Mouse (Mus musculus): ENCODE measurements at regions not wholly inside any gene's neighbourhood (a gene's known extent, or its start where the extent isn't known, plus 50 kb on each side); places are given as distances from the start of the nearest gene placed in this dataset.

DNA sequence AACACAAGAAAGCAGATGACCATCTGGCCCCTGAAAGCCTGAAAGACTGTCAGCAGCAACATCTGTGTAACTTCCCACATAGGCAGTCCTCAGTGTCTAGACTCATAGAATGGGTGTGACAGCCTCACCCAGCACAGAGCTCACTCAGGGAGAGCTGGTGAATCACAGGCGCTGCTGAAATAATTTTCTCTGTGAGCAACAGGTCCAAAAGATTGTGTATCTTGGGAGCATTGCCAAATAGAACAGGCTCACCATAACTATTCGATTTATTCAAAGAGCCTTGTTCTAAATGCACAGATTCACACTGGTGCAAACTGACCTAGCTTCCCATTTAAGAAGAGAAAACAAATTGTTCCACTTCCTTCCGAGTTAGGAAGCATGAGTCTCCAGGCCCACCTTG, 399.6 kb upstream of the Mgmt start:
- Histone ChIP-seq H3K9me3 (ENCODE audit: control insufficient read depth, low read length) (no peaks in the 10 kb centered on the region), H3K27me3 (ENCODE audit: control insufficient read depth, insufficient read depth, low read length) (peaks cover 49% of the 10 kb centered on the region)
- no peak for ATAC-seq (ENCODE audit: insufficient number of reproducible peaks, insufficient read depth, low FRiP score, low read depth)

DNA sequence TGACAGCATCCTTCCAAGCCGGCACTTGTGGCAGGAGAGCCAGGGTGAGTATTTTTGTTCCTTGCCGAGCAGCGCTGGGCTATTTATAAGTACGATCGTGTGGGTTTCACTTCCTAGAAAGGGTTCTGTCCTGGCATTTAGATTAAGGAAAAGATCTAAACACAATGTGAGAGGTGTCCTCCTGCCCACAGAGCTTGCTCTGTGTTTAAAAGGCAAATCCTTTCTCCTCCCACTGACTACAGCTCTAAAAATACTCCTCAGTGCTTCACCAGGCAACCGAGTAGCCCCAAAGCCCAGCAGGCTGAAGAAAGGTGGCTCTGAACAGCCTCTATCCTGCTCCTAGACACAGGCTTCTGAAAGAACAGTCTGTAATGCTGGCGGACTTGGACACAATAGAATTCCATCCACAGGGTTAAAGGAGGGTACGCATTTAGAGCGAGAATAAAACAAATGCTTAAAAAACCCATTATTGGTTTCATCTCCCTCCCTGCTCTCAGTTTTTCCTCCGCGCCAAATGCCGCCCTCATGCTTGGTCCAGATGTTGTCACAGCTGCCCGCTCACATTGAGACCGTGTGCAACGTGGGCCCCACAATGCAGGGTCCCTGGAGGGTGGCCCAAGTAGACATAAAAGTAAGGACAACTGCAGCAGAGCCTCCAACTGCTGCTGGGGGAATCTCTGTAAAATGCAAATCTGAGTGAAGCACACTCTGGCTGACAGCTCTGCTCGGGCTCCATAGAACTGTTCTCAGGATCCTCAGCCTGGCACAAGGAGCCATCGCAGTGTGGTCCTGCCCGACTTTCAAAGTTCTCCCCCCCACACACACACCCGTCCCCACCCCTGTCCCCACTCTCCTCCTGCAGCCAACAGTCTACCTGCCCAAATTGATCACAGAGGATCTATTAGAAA, 397.8 kb upstream of the Mgmt start:
- ATAC-seq (ENCODE audit: insufficient number of reproducible peaks, insufficient read depth, low FRiP score, low read depth): peak; percentile 68
- H3K4me3 ChIP-seq (ENCODE audit: control insufficient read depth in 1 of 2, insufficient read depth in 1 of 2, low read depth in 1 of 2, low read length in 2 of 2): peak overlapping the region; percentile 4 to 20; a peak in 2 of 4 replicates
- no peaks in the 10 kb centered on the region for H3K36me3 ChIP-seq (ENCODE audit: control insufficient read depth, insufficient read depth, low read length)
- H3K9ac ChIP-seq (ENCODE audit: low read length): peak overlapping the region; percentile 41
- peaks cover 15 to 24% of the 10 kb centered on the region in 2 experiments for H3K4me1 ChIP-seq (ENCODE audit: control insufficient read depth in 2 of 2, insufficient read depth in 2 of 2, low read length in 2 of 2)
- 32% methylated on average over 19 of the region's 19 CpGs for WGBS
- H3K4me2 ChIP-seq (ENCODE audit: low read length): peak overlapping the region; percentile 60
- H3K27ac ChIP-seq (replicated peaks in 1 of 2; ENCODE audit: control insufficient read depth in 1 of 2, insufficient read depth in 1 of 2, low read depth in 2 of 2, low read length in 2 of 2): peak overlapping the region; percentile 38 to 71
- no peaks in the 10 kb centered on the region for H3K9me3 ChIP-seq (ENCODE audit: control insufficient read depth, low read length)
- peaks cover 49% of the 10 kb centered on the region for H3K27me3 ChIP-seq (ENCODE audit: control insufficient read depth, insufficient read depth, low read length)

More for the DNA sequence above, 399.6 kb upstream of the Mgmt start:
- no peak overlapping the region for H3K4me2 ChIP-seq (ENCODE audit: low read length)
- WGBS: 60% methylated on average over 3 of the region's 3 CpGs
- H3K4me1 ChIP-seq (ENCODE audit: control insufficient read depth in 2 of 2, insufficient read depth in 2 of 2, low read length in 2 of 2): peaks cover 18 to 28% of the 10 kb centered on the region in 2 experiments
- H3K36me3 ChIP-seq (ENCODE audit: control insufficient read depth, insufficient read depth, low read length): no peaks in the 10 kb centered on the region
- H3K27ac ChIP-seq (replicated peaks in 1 of 2; ENCODE audit: control insufficient read depth in 1 of 2, insufficient read depth in 1 of 2, low read depth in 2 of 2, low read length in 2 of 2): no peak overlapping the region
- no peak overlapping the region for H3K9ac ChIP-seq (ENCODE audit: low read length)
- H3K4me3 ChIP-seq (ENCODE audit: control insufficient read depth in 1 of 2, insufficient read depth in 1 of 2, low read depth in 1 of 2, low read length in 2 of 2): no peak overlapping the region

DNA sequence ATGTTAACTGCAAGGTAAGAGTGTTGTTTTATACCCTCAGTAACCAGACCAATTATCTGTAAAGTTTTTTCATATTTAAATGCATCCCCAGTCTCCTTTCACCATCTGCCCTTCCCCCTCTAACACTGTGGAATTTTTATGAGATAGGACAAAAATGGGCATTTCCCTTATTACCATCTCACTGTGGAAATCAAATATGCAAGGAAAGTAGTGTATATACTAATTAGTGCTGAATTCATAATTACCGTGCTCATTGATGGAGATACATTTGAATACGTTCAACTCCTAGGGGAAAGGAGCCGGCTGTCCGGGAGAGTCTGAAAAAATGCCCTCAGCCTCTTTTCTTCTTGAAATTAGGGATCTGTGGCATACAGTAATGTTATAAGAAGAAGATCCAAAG, 394.4 kb upstream of the Mgmt start:
- Histone ChIP-seq H3K4me3 (ENCODE audit: control insufficient read depth in 1 of 2, insufficient read depth in 1 of 2, low read depth in 1 of 2, low read length in 2 of 2) (no peak overlapping the region), H3K9me3 (ENCODE audit: control insufficient read depth, low read length) (no peaks in the 10 kb centered on the region), H3K27ac (replicated peaks in 1 of 2; ENCODE audit: control insufficient read depth in 1 of 2, insufficient read depth in 1 of 2, low read depth in 2 of 2, low read length in 2 of 2) (no peak overlapping the region), H3K4me2 (ENCODE audit: low read length) (no peak overlapping the region), H3K9ac (ENCODE audit: low read length) (no peak overlapping the region), H3K27me3 (ENCODE audit: control insufficient read depth, insufficient read depth, low read length) (peaks cover 28% of the 10 kb centered on the region), H3K4me1 (ENCODE audit: control insufficient read depth in 2 of 2, insufficient read depth in 2 of 2, low read length in 2 of 2) (peaks cover 30 to 38% of the 10 kb centered on the region in 2 experiments), H3K36me3 (ENCODE audit: control insufficient read depth, insufficient read depth, low read length) (no peaks in the 10 kb centered on the region)
- ATAC-seq (ENCODE audit: insufficient number of reproducible peaks, insufficient read depth, low FRiP score, low read depth): no peak
- 88% methylated on average over 4 of the region's 4 CpGs for WGBS

DNA sequence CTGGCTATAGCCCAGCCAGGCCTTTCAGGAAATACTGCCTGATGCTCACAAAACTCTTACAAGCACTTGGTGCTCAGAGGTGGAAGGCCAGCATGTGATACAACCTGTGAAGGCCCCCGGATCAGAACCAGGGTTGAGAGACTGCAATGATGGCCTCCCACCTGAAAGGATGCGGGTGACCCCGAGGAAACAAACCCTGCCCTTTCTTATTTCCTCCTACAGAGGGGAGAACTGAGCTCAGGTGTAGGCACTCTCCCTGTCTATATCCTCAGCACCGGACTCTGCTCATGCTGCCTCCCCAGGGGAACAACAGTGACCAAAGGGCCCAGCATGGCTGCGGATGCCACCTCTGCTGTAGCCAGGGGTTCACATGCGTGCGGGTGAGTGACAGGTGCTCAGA, 393.3 kb upstream of the Mgmt start:
- Histone ChIP-seq H3K4me3 (ENCODE audit: control insufficient read depth in 1 of 2, insufficient read depth in 1 of 2, low read depth in 1 of 2, low read length in 2 of 2) (no peak overlapping the region), H3K27ac (replicated peaks in 1 of 2; ENCODE audit: control insufficient read depth in 1 of 2, insufficient read depth in 1 of 2, low read depth in 2 of 2, low read length in 2 of 2) (no peak overlapping the region), H3K36me3 (ENCODE audit: control insufficient read depth, insufficient read depth, low read length) (no peaks in the 10 kb centered on the region), H3K4me2 (ENCODE audit: low read length) (no peak overlapping the region), H3K9me3 (ENCODE audit: control insufficient read depth, low read length) (no peaks in the 10 kb centered on the region), H3K27me3 (ENCODE audit: control insufficient read depth, insufficient read depth, low read length) (peaks cover 30% of the 10 kb centered on the region), H3K4me1 (ENCODE audit: control insufficient read depth in 2 of 2, insufficient read depth in 2 of 2, low read length in 2 of 2) (peaks cover 25 to 31% of the 10 kb centered on the region in 2 experiments), H3K9ac (ENCODE audit: low read length) (no peak overlapping the region)
- no peak for ATAC-seq (ENCODE audit: insufficient number of reproducible peaks, insufficient read depth, low FRiP score, low read depth)
- 90% methylated on average over 7 of the region's 7 CpGs for WGBS

DNA sequence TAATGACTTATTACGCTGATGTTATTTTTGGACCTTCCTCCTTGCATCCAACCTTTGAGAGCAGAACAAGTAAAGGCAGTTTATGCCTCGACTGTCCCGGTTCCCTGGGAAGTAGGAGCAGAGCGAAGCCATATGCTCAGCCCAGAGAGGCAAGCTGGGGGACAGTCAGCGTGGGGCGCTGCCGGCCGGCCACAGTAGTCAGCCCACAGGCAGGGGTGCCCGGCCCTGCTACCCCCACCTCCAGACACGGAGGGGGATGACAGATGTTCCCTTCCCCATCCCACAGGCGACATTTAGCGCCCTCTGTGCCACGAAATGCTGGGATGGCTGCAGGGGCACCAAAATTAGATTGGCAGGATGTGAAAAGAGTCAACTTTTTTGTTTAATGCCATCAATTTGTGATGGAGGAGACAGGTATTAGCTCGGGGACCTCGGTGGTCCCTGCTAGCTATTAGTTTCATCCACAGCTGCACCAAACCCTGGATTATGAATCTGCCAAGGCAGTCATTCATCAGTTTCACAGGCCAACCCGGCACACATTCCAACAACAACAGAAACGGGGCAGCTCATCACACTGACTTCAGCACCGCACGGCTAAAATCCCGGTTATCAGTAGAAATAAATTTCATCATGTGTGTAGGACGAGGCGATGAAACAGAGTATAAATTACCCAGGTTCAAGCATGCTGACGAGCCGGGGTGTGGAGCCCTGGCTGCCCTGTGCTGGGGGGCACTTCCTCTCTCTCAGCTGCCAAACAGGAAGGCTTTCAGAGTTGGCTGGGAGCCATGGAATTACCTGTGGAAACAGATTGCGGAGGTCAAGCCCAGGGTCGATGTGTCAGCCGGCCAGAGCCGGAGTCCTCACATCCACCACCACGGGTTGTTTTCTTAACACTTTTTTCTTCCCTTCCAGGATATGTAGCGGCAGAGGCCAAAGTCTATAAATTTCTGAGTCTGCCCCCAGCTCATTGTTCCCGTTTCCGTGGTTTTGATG, 392.3 kb upstream of the Mgmt start:
- Histone ChIP-seq H3K27ac (replicated peaks in 1 of 2; ENCODE audit: control insufficient read depth in 1 of 2, insufficient read depth in 1 of 2, low read depth in 2 of 2, low read length in 2 of 2) (peak overlapping the region; percentile 26 to 38; a peak in 1 of 4 replicates), H3K36me3 (ENCODE audit: control insufficient read depth, insufficient read depth, low read length) (no peaks in the 10 kb centered on the region), H3K9ac (ENCODE audit: low read length) (peak overlapping the region; percentile 11; the same call in 1 of the 2 replicates), H3K4me2 (ENCODE audit: low read length) (peak overlapping the region; percentile 50), H3K27me3 (ENCODE audit: control insufficient read depth, insufficient read depth, low read length) (peaks cover 30% of the 10 kb centered on the region), H3K9me3 (ENCODE audit: control insufficient read depth, low read length) (no peaks in the 10 kb centered on the region), H3K4me1 (ENCODE audit: control insufficient read depth in 2 of 2, insufficient read depth in 2 of 2, low read length in 2 of 2) (peaks cover 17 to 20% of the 10 kb centered on the region in 2 experiments), H3K4me3 (ENCODE audit: control insufficient read depth in 1 of 2, insufficient read depth in 1 of 2, low read depth in 1 of 2, low read length in 2 of 2) (no peak overlapping the region)
- ATAC-seq (ENCODE audit: insufficient number of reproducible peaks, insufficient read depth, low FRiP score, low read depth): peak; percentile 54; the same call in 1 of the 2 replicates
- WGBS: 44% methylated on average over 32 of the region's 32 CpGs

DNA sequence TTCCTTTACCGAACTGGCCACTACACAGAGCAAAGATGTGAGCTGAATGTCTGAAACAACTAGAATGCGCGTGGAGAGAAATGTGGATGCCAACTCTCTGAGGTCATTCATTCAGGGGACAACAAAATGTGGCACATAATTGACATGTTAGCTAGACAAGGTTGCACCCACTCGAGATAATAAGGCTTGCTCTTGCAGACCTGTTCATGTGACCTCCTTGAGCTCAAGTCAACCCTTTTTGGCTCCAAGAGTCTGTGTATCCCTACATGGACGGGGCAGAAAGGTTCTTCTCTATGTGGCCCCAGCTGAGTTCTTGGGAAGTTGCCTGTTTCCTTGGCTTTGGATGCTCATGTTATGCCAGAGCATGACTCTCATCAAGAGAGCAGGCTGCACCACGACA, 383.0 kb upstream of the Mgmt start:
- Histone ChIP-seq H3K27me3 (ENCODE audit: control insufficient read depth, insufficient read depth, low read length) (0 out of 2 replicates have a peak, but pooled peaks cover 3% of the 10 kb centered on the region), H3K4me1 (ENCODE audit: control insufficient read depth in 2 of 2, insufficient read depth in 2 of 2, low read length in 2 of 2) (peaks cover 14 to 17% of the 10 kb centered on the region in 2 experiments), H3K9ac (ENCODE audit: low read length) (no peak overlapping the region), H3K36me3 (ENCODE audit: control insufficient read depth, insufficient read depth, low read length) (no peaks in the 10 kb centered on the region), H3K4me2 (ENCODE audit: low read length) (no peak overlapping the region), H3K9me3 (ENCODE audit: control insufficient read depth, low read length) (no peaks in the 10 kb centered on the region), H3K27ac (replicated peaks in 1 of 2; ENCODE audit: control insufficient read depth in 1 of 2, insufficient read depth in 1 of 2, low read depth in 2 of 2, low read length in 2 of 2) (no peak overlapping the region), H3K4me3 (ENCODE audit: control insufficient read depth in 1 of 2, insufficient read depth in 1 of 2, low read depth in 1 of 2, low read length in 2 of 2) (no peak overlapping the region)
- no peak for ATAC-seq (ENCODE audit: insufficient number of reproducible peaks, insufficient read depth, low FRiP score, low read depth)
- 39% methylated on average over 6 of the region's 6 CpGs for WGBS

DNA sequence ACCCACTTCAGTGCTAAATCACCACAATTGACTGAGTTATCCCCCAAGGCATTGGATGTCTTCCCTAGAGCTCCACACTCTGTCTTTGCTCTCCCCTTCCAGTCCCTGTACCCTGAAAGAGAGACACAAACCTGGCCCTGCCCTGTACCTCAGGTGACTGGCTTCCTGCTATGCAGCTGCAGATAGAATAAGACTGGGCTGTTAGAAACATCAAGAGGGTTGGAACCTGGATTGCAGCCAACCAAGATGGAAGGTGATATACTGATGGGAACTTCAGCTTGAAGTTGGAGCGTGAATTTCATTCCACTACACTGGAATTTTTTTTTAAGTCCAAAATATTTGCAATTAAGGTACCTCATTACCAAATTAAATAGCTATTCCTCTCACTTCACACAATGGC, 379.0 kb upstream of the Mgmt start:
- 55% methylated on average over 1 of the region's 1 CpGs for WGBS
- H3K4me1 ChIP-seq (ENCODE audit: control insufficient read depth in 2 of 2, insufficient read depth in 2 of 2, low read length in 2 of 2): peaks cover 5 to 7% of the 10 kb centered on the region in 2 experiments; a peak in 3 of 4 replicates
- no peaks in the 10 kb centered on the region for H3K36me3 ChIP-seq (ENCODE audit: control insufficient read depth, insufficient read depth, low read length)
- no peak for ATAC-seq (ENCODE audit: insufficient number of reproducible peaks, insufficient read depth, low FRiP score, low read depth)
- H3K9me3 ChIP-seq (ENCODE audit: control insufficient read depth, low read length): no peaks in the 10 kb centered on the region
- H3K27ac ChIP-seq (replicated peaks in 1 of 2; ENCODE audit: control insufficient read depth in 1 of 2, insufficient read depth in 1 of 2, low read depth in 2 of 2, low read length in 2 of 2): no peak overlapping the region
- no peak overlapping the region for H3K4me2 ChIP-seq (ENCODE audit: low read length)
- H3K4me3 ChIP-seq (ENCODE audit: control insufficient read depth in 1 of 2, insufficient read depth in 1 of 2, low read depth in 1 of 2, low read length in 2 of 2): no peak overlapping the region
- H3K9ac ChIP-seq (ENCODE audit: low read length): no peak overlapping the region
- 0 out of 2 replicates have a peak, but pooled peaks cover 3% of the 10 kb centered on the region for H3K27me3 ChIP-seq (ENCODE audit: control insufficient read depth, insufficient read depth, low read length)

Data from heart, embryonic 14.5 days (tissue).